Mouse (Mus musculus) embryo, embryonic 11 days (tissue): ENCODE results near the gene Gm17019.
"Not testable (repeated sequence)": the region's sequence is repeated elsewhere in the genome, so short reads cannot be mapped to it uniquely, and the experiment has no call there.

ENCODE experiments used
- DNase-seq: peaks from one replicate; pipeline ENCODE4 v3.0.0-alpha.2; 2015

Gene Gm17019

GRCm38 (mm10) chr5:15032898-15033297 is at the start of gene Gm17019:
Gene Gm17019, minus strand, starts transcription at chr5:15032998.
- DNase-seq = not testable (repeated sequence)

- not testable (repeated sequence) for DNase-seq
Measured at GRCm38 (mm10) chr5:15062385-15062715, 29.6 kb upstream of the Gm17019 start.

- not testable (repeated sequence) for DNase-seq
Measured at GRCm38 (mm10) chr5:15061638-15062384, 29.0 kb upstream of the Gm17019 start.

GRCm38 (mm10) chr5:15054151-15055025 is 21.6 kb upstream of the Gm17019 start:
- DNase-seq = not testable (repeated sequence)

GRCm38 (mm10) chr5:15053606-15053962 is 20.8 kb upstream of the Gm17019 start:
- not testable (repeated sequence) for DNase-seq

- not testable (repeated sequence) for DNase-seq
Measured at GRCm38 (mm10) chr5:15052945-15053605, 20.3 kb upstream of the Gm17019 start.

- not testable (repeated sequence) for DNase-seq
Measured at GRCm38 (mm10) chr5:15050807-15051206, 18.0 kb upstream of the Gm17019 start.

- not testable (repeated sequence) for DNase-seq
Measured at GRCm38 (mm10) chr5:15044830-15045767, 12.3 kb upstream of the Gm17019 start.

- DNase-seq = not testable (repeated sequence)
Measured at GRCm38 (mm10) chr5:15040784-15041183, 8.0 kb upstream of the Gm17019 start.

- DNase-seq = not testable (repeated sequence)
Measured at GRCm38 (mm10) chr5:15039984-15040383, 7.2 kb upstream of the Gm17019 start.

GRCm38 (mm10) chr5:15024316-15024715 is 8.5 kb downstream of the Gm17019 start:
- not testable (repeated sequence) for DNase-seq

GRCm38 (mm10) chr5:15020067-15020466 is 12.7 kb downstream of the Gm17019 start:
- not testable (repeated sequence) for DNase-seq

- DNase-seq = not testable (repeated sequence)
Measured at GRCm38 (mm10) chr5:15010639-15011582, 21.9 kb downstream of the Gm17019 start.

GRCm38 (mm10) chr5:15006907-15007306 is 25.9 kb downstream of the Gm17019 start:
- DNase-seq = not testable (repeated sequence)

GRCm38 (mm10) chr5:15006288-15006687 is 26.5 kb downstream of the Gm17019 start:
- DNase-seq = not testable (repeated sequence)

GRCm38 (mm10) chr5:15005584-15005983 is 27.2 kb downstream of the Gm17019 start:
- DNase-seq = not testable (repeated sequence)

- not testable (repeated sequence) for DNase-seq
Measured at GRCm38 (mm10) chr5:15004569-15005562, 27.9 kb downstream of the Gm17019 start.

- DNase-seq = not testable (repeated sequence)
Measured at GRCm38 (mm10) chr5:14998077-14998476, 34.7 kb downstream of the Gm17019 start.

GRCm38 (mm10) chr5:14997556-14997955 is 35.2 kb downstream of the Gm17019 start:
- DNase-seq = not testable (repeated sequence)
